1 mouse cellular context compared by ENCODE assay signal in genomic region chr11:69035849-69036248, GRCm38 (mm10).
A peak's percentile ranks its signal among the peaks of the same experiment; 100 is the strongest.
TF ChIP-seq lines count a peak whose summit lies in the region.

No protein-coding gene starts in this region.

TF ChIP-seq in CH12.LX, 34 proteins besides CTCF, POLR2A, EP300 and RAD21:
- peak; percentile 63; the same call in 1 of the 2 replicates for TF ChIP-seq UBTF (IDR thresholded peaks at IDR 0.05; ENCODE audit: low read depth, low read length)
- peak; percentile 62; the same call in 1 of the 2 replicates for TF ChIP-seq TBP (conservative IDR thresholded peaks at IDR 0.05; ENCODE audit: low read depth, low read length)
- no peak for TF ChIP-seq JUN (IDR thresholded peaks at IDR 0.05; ENCODE audit: insufficient read depth, low read depth, low read length)
- no peak for TF ChIP-seq MYC (IDR thresholded peaks at IDR 0.05; ENCODE audit: low read depth, low read length)
TF ChIP-seq in CH12.LX: peak in this region for 2.
